Mouse (Mus musculus): ENCODE results near the gene Abl1.

Abl1 gene

DNA sequence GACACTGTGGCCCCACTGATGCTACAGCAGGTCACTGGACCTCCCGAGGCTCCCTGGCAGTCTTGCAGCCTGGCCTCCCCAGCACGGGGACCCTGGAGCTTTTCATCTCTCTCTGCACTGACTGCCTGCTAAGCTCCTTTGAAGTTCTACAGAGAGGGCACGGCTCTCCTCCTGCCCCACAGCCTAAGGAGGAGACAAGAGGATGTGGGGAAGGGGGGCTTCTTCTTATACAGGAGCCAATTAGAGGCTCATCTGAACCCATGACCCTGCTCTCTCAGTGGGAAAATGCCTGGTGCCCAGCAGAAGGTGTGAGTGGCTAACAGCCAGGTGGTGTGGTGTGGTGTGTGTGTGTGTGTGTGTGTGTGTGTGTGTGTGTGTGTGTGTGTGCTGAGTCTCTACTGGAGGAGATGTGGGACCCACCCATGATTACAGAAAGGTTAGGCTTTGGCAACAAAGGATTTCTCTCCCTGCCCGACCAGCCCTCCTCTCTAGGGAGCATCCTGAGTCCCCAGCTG is 140.2 kb downstream of the Abl1 start:
- DNase-seq: no peak

DNA sequence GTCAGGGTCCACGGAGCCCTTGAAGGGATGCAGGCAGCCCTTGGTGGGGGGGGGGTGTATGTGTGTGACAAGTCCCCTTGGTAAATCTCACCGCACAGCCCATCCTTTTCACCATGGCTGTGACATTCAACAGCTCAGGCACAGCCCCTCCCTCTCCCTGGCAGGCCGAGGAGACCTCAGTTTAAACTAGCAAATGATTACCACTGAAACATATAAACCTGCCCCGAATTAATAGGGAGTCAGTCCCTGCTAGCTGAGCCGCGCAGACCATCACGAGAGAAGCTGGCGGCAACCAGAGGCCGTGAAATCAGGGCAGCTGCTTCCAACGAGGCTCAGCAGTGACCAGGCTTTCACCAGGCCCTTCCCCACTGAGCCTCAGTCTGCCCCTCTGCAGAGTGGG is 147.9 kb downstream of the Abl1 start:
- DNase-seq: peak; percentile 68

DNA sequence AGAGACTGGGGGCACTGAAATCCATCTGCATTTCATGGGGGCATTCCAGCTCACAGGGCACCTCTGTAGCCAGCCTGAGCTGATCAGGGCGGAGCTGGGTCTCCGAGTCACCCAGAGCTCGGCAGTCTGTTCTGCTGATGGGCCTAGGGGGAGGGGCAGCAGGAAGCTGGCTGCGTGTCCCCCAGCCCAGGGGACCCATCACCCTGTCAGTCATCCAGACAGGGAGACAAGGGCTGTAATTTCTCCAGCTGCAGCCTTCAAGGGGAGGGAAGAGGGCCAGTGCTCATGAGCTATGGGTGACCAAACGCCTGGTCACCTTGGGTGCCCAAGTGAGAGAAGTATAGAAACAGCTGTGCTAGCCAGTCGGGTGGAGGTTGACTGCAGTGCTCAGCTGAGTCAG is 148.8 kb downstream of the Abl1 start:
- DNase-seq: peak; percentile 50

DNA sequence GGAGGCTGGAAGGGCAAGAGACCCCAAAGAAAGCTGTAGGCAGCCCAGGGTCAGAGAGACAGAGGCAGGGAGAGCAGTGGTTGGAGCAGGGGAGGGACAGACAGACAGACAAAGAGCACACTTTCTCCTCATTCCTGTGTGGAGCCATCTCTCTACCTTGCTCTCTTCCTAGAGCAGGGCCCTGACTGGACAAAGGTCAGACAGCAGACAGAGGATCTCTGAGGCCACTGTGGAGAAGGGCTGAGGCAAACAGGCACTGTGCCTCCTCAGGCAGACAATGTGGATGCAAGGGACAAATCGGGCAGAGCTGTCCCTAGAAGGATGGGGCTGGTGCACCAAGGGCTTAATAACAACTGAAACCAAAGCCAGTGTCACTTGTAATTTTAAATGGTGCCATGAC is 150.7 kb downstream of the Abl1 start:
- DNase-seq: no peak

DNA sequence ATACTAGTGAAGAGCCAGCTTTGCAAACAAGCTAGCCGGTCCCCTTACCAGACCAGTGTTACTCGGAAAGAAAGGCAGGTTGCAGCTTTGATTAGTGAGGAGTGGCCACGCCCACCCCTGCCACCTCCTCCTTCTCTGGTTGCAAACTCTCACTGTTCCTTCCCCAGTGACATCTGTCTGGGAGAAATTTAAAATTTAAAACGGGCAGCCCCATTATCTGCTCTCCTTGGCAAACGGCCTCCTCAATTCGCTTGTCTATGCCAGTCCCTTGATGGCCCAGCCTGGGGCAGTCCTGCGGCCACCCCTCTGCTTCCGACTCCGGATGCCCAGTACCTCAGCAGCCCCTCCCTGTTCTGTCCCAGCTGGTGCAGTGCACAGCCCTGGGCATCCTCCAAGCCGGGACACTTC is 156.6 kb downstream of the Abl1 start:
- no peak for DNase-seq

DNA sequence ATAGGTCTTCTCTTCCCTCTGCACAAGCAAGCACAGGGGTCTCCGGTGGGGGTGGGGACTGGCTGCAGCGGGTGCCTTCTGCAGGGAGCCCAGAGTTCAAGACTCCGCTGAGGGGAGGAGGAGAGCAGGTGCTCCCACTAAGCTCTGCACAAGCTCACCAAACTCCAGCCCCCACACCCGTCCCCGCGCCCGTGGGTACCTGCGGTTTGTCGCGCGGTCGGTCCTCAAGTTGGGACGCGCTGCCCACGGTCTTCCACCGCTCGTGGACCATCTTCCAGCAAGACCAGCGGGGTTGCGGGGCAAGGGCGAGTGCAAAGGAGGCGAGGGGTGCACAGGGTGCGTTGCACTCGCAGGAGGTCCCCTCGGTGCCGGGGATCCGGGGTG is 157.3 kb downstream of the Abl1 start:
- no peak for DNase-seq

DNA sequence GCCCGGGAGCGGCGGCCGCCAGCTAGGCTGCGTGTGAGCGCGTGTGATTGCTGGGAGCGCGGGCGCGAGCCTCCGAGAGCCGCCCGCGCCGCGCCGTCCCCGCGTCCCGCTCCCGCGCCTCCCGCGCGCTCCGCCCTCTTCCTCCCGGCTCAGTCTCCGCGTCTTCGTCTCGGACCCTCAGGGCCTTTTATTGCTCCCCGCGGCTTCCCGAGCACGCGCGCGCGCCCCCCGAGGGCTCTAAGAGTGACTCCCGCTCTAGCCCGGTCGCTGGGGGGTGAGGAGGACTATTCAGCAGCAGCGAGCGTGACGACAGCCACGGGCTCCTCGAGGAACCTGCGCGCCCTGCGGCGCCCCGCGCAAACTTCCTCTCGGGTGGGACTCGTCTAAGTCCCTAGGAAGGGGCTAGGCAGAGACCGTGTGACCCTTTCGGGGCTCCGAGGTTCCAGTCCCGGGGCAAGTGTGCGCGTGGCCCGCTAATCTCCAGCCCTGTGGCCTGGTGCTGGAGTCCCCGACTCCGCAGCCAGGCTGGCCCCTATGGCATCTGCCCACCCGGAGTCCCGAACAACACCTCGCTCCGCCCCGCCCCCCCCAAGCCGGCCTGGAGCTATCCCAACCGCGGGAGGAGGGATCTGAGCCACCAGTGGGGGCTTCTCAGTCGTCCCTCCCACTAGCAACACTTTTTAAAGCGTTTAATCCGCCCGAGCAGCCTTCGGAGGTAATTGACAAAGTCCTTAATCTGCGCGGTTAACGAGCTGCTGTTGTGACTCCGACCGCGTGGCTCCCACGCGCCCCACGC is 157.9 kb downstream of the Abl1 start, which contains the start of gene Fibcd1:
TSS of gene Fibcd1 (minus strand) at position 110 of the 796 bp plus-strand sequence.
- peak; percentile 53 for DNase-seq

DNA sequence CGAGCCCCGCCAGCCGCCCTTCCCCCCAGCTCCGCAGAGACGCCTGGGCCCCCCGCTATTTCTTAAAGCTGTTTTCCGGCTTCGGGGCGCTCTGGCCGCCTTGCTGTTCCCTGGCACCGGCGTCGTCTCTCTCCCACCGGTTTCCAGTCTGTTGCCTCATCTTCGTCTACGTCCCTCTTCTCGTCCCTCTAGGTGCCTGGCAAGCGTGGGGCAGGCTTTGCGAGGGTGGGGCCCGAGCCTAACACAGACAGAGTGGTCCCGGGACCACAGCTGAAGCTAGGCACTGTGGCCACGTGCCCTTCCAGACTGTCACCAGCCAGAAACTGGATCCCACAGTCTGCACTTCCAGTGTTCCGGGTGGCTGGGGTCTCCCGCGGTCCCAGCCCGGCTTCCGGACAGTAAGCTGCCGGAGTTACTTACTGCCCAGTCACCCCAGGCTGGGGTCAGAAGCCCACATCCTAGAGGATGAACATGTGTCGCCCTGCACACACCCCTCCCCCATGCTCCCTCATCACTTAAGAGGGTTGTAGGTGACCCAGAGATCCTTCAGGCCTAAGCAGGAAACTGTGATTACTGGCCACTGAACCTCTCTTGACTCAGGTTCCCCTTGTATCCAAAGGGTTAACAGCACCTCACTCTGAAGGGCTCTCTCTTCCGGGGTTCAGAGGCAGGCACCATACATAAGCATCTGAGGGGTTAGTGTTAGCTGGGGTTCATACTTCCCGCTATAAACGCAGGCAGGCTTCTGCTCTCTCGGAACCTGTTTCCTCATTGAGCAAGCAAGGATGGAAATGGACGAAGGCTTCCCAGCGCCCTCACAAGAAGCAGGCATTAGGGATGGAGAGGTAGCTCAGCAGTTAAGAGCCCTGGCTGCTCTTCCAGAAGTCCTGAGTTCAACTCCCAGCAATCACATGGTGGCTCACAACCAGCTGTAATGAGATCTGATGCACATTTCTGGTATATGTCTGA is 158.8 kb downstream of the Abl1 start:
- no peak for DNase-seq

DNA sequence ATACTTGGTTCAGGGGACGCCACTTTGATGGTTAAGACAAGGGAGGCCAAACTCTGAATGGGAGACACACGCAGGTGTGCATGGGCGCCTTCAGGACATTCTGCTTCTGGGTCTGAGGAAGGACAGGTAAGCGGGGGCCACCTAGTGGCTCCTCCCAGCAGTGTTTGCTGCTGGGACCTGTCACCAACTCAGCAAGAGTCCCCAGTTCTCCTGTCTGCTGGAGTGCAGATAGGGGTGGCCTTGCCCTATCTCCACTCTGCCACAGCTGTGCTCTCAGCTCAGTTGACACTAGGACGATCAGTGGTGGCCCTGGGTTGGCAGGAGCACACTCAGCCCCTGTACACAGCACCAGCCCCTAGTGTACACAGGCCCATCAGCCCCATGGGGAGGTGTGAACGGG is 159.7 kb downstream of the Abl1 start:
- peak; percentile 65 for DNase-seq

DNA sequence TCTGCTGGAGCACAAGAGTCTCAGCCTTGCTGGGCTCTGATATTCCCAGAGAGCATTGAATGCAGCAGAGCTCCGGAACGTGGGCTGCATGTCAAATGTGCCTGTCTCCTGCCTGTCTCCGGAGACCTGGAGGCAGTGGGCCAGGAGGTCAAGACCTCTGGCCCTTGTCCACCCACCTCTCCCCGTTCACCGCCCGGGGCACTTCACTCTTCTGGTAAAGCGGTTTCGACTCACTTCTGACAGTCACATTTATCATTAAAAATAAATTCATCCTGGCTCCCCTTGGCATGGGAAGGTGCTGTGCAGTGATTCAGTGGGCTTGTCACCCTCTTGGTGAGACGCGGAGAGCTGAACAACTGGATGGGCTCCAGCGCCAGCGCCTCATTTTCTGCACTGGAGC is 162.0 kb downstream of the Abl1 start:
- no peak for DNase-seq
